Comparison of ENCODE assay signal across 18 mouse cellular contexts in genomic region chr11:75313834-75314233, GRCm38 (mm10). TPM values are rescaled to one million over a fixed set of nuclear protein-coding genes. Genes with fewer than 3 reads are reported as not detected.
DNase-seq lines count a peak whose midpoint lies in the region; ATAC-seq and TF ChIP-seq lines count a peak whose summit lies in the region.
"Had no signal": no experiment of that assay in that cellular context is flagged by ENCODE, and none has a peak within 500 bp of the region (broad histone marks: within the 10 kb centered on the region; RNA-seq: fewer than 3 reads in every experiment).

No protein-coding gene starts in this region.

- H3K4me1 ChIP-seq in MEL (ENCODE audit: control insufficient read depth in 1 of 2, insufficient read depth in 2 of 2, low read length in 2 of 2) = peaks cover 11 to 22% of the 10 kb centered on the region in 2 experiments
- H3K4me1 ChIP-seq in embryonic fibroblast, embryonic 13.5 days (ENCODE audit: control insufficient read depth, insufficient read depth, low read length) = 0 out of 2 replicates have a peak, but pooled peaks cover 5% of the 10 kb centered on the region
- peaks cover 0 to 3% of the 10 kb centered on the region in 2 experiments; a peak in 1 of 4 replicates for H3K4me1 ChIP-seq in liver, embryonic 14.5 days (replicated peaks; ENCODE audit: control insufficient read depth in 2 of 2, insufficient read depth in 2 of 2, low read length in 1 of 2)
- H3K4me1 ChIP-seq: stomach, embryonic 15.5 days had no signal

- no peak for TF ChIP-seq RAD21 in MEL (IDR thresholded peaks at IDR 0.05; ENCODE audit: low read depth, low read length)

- ATAC-seq in liver, embryonic 14.5 days (ENCODE audit: insufficient read depth) = peak; percentile 62
- ATAC-seq: midbrain, embryonic 13.5 days had no signal

- WGBS in liver, embryonic 14.5 days (ENCODE audit: insufficient replicate concordance) = 28% methylated on average over 8 of the region's 8 CpGs

- peak; percentile 99 for TF ChIP-seq EP300 in MEL (IDR thresholded peaks at IDR 0.05; ENCODE audit: low read depth in 1 of 2, low read length in 2 of 2)
- peak; percentile 34; the same call in 1 of the 2 replicates for TF ChIP-seq EP300 in liver, embryonic 14.5 days (IDR thresholded peaks at IDR 0.05; ENCODE audit: low read depth)

- no peaks in the 10 kb centered on the region for H3K79me2 ChIP-seq in MEL (ENCODE audit: control insufficient read depth, insufficient read depth, low read length, poor library complexity)

- no peak overlapping the region for H3K9ac ChIP-seq in MEL (ENCODE audit: control insufficient read depth, low read depth, low read length, poor library complexity, severe bottlenecking)
- H3K9ac ChIP-seq in liver, embryonic 14.5 days (replicated peaks) = no peak overlapping the region
- H3K9ac ChIP-seq: forebrain, embryonic 12.5 days; hindbrain, embryonic 14.5 days; midbrain, embryonic 13.5 days; neural tube, embryonic 12.5 days; stomach, embryonic 15.5 days had no signal

- H3K27ac ChIP-seq in layer of hippocampus, adult 2 months = peak overlapping the region; percentile 80
- peak overlapping the region; percentile 85 for H3K27ac ChIP-seq in MEL (ENCODE audit: control insufficient read depth, low read depth, low read length)
- peak overlapping the region; percentile 51; the same call in 1 of the 2 replicates for H3K27ac ChIP-seq in embryonic fibroblast, embryonic 13.5 days (ENCODE audit: insufficient read depth, low read length)
- no peak overlapping the region for H3K27ac ChIP-seq in liver, embryonic 14.5 days
- H3K27ac ChIP-seq: forebrain, embryonic 12.5 days; hindbrain, embryonic 14.5 days; midbrain, embryonic 13.5 days; neural tube, embryonic 12.5 days; stomach, embryonic 15.5 days had no signal

- no peak for TF ChIP-seq CTCF in layer of hippocampus, adult 2 months (conservative IDR thresholded peaks at IDR 0.05)
- TF ChIP-seq CTCF in MEL (IDR thresholded peaks at IDR 0.05 in 2 of 3, conservative IDR thresholded peaks at IDR 0.05 in 1 of 3; ENCODE audit: control insufficient read depth in 1 of 3, insufficient read depth in 1 of 3, low read depth in 2 of 3, low read length in 3 of 3, poor library complexity in 1 of 3, severe bottlenecking in 1 of 3) = no peak
- TF ChIP-seq CTCF in embryonic fibroblast, embryonic 13.5 days (IDR thresholded peaks at IDR 0.05; ENCODE audit: borderline replicate concordance, insufficient read depth, low read length) = no peak
- no peak for TF ChIP-seq CTCF in liver, embryonic 14.5 days (IDR thresholded peaks at IDR 0.05; ENCODE audit: low read depth)

- peak in 1 of 2 experiments; percentile 66 for DNase-seq in layer of hippocampus, adult 2 months (ENCODE audit: low spot score in 2 of 2)
- no peak for DNase-seq in layer of hippocampus, postnatal 10 days (ENCODE audit: low spot score in 2 of 2)
- DNase-seq in MEL (ENCODE audit: low read depth, low spot score) = peak; percentile 98
- peak; percentile 17 to 22 (median 20) for DNase-seq in liver, embryonic 14.5 days (ENCODE audit: low read depth in 3 of 3, low spot score in 3 of 3)
- no peak for DNase-seq in lung, postnatal 4 days
- no peak for DNase-seq in thymus, postnatal 36 days
- DNase-seq in cerebellum, adult 11-12 months = no peak
- DNase-seq: cerebellum, postnatal 10 days; heart, postnatal 10 days; kidney, adult 9 months; thymus, adult 2 months had no signal

- TF ChIP-seq POLR2A in MEL (IDR thresholded peaks at IDR 0.05; ENCODE audit: control insufficient read depth in 1 of 2, insufficient read depth in 1 of 2, low read depth in 1 of 2, low read length in 2 of 2, poor library complexity in 1 of 2) = no peak; a peak in 1 of 4 replicates
- TF ChIP-seq POLR2A in embryonic fibroblast, embryonic 13.5 days (IDR thresholded peaks at IDR 0.05; ENCODE audit: low read depth, low read length) = no peak

- H3K9me3 ChIP-seq in MEL (replicated peaks; ENCODE audit: insufficient read depth, low read length) = no peaks in the 10 kb centered on the region
- no peaks in the 10 kb centered on the region for H3K9me3 ChIP-seq in liver, embryonic 14.5 days (ENCODE audit: control insufficient read depth, low read length)
- H3K9me3 ChIP-seq: forebrain, embryonic 12.5 days; midbrain, embryonic 13.5 days; neural tube, embryonic 12.5 days; stomach, embryonic 15.5 days had no signal

- no peak overlapping the region for H3K4me3 ChIP-seq in layer of hippocampus, adult 2 months
- H3K4me3 ChIP-seq in MEL (ENCODE audit: control insufficient read depth in 1 of 2, insufficient read depth in 1 of 2, low read depth in 2 of 2, low read length in 2 of 2) = peak overlapping the region; percentile 27 to 33
- no peak overlapping the region for H3K4me3 ChIP-seq in embryonic fibroblast, embryonic 13.5 days (ENCODE audit: insufficient read depth, low read length)
- no peak overlapping the region for H3K4me3 ChIP-seq in liver, embryonic 14.5 days (ENCODE audit: insufficient read depth in 1 of 2, low read depth in 2 of 2, low read length in 2 of 2)
- H3K4me3 ChIP-seq: forebrain, embryonic 12.5 days; midbrain, embryonic 13.5 days; neural tube, embryonic 12.5 days; stomach, embryonic 15.5 days had no signal

- peaks cover 25 to 30% of the 10 kb centered on the region in 2 experiments for H3K36me3 ChIP-seq in MEL (ENCODE audit: control insufficient read depth in 1 of 2, insufficient read depth in 2 of 2, low read length in 2 of 2)
- peaks cover 76% of the 10 kb centered on the region for H3K36me3 ChIP-seq in liver, embryonic 14.5 days (replicated peaks; ENCODE audit: control insufficient read depth, insufficient read depth, low read depth)

- no peaks in the 10 kb centered on the region for H3K27me3 ChIP-seq in MEL (ENCODE audit: control insufficient read depth in 1 of 2, insufficient read depth in 2 of 2, low read length in 2 of 2)
- H3K27me3 ChIP-seq in liver, embryonic 14.5 days (ENCODE audit: control insufficient read depth, insufficient read depth, low read length) = no peaks in the 10 kb centered on the region
- H3K27me3 ChIP-seq: forebrain, embryonic 12.5 days; midbrain, embryonic 13.5 days; neural tube, embryonic 12.5 days; stomach, embryonic 15.5 days had no signal

- no peak overlapping the region for H3K4me2 ChIP-seq in liver, embryonic 14.5 days (ENCODE audit: low read depth)
- H3K4me2 ChIP-seq: forebrain, embryonic 12.5 days; heart, embryonic 11.5 days; hindbrain, embryonic 14.5 days; midbrain, embryonic 13.5 days; neural tube, embryonic 12.5 days; stomach, embryonic 15.5 days had no signal

TF ChIP-seq in MEL, 35 proteins besides CTCF, POLR2A, EP300 and RAD21 (continues in another document):
- TF ChIP-seq ELF1 (IDR thresholded peaks at IDR 0.05; ENCODE audit: low read depth, low read length) = peak; percentile 42; the same call in 1 of the 2 replicates
- no peak; the same call in 1 of the 2 replicates for TF ChIP-seq E2F4 (IDR thresholded peaks at IDR 0.05; ENCODE audit: borderline replicate concordance, low read depth, low read length)
- peak; percentile 93 for TF ChIP-seq MAFK (IDR thresholded peaks at IDR 0.05; ENCODE audit: borderline replicate concordance, low read depth, low read length)
- TF ChIP-seq USF1 (IDR thresholded peaks at IDR 0.05; ENCODE audit: low read depth, low read length) = peak; percentile 0; the same call in 1 of the 2 replicates
- peak; percentile 99 for TF ChIP-seq TCF12 (IDR thresholded peaks at IDR 0.05; ENCODE audit: low read depth, low read length)
- TF ChIP-seq CHD1 (IDR thresholded peaks at IDR 0.05; ENCODE audit: low read depth, low read length) = no peak
- peak; percentile 89 for TF ChIP-seq MAX (IDR thresholded peaks at IDR 0.05; ENCODE audit: low read length)
- peak; percentile 98 for TF ChIP-seq MXI1 (IDR thresholded peaks at IDR 0.05; ENCODE audit: low read depth, low read length)
- peak; percentile 72; the same call in 1 of the 2 replicates for TF ChIP-seq MAZ (IDR thresholded peaks at IDR 0.05; ENCODE audit: low read depth, low read length)
- peak; percentile 61 for TF ChIP-seq HCFC1 (IDR thresholded peaks at IDR 0.05; ENCODE audit: low read depth, low read length)
- TF ChIP-seq MYB (IDR thresholded peaks at IDR 0.05; ENCODE audit: low read depth, low read length) = peak; percentile 66; the same call in 1 of the 2 replicates
- TF ChIP-seq SIN3A (IDR thresholded peaks at IDR 0.05; ENCODE audit: low read length) = peak; percentile 99
- TF ChIP-seq UBTF (IDR thresholded peaks at IDR 0.05; ENCODE audit: borderline replicate concordance, insufficient read depth, low read depth, low read length) = no peak
- no peak for TF ChIP-seq POLR2AphosphoS5 (IDR thresholded peaks at IDR 0.05; ENCODE audit: borderline replicate concordance, low read depth, low read length)
- peak; percentile 50; the same call in 1 of the 2 replicates for TF ChIP-seq JUND (IDR thresholded peaks at IDR 0.05; ENCODE audit: low read depth, low read length)
- peak; percentile 99 for TF ChIP-seq GATA1 (IDR thresholded peaks at IDR 0.05; ENCODE audit: low read depth, low read length)
- TF ChIP-seq ZKSCAN1 (IDR thresholded peaks at IDR 0.05; ENCODE audit: low read depth, low read length) = no peak
- TF ChIP-seq MYC (IDR thresholded peaks at IDR 0.05; ENCODE audit: low read depth, low read length) = peak; percentile 96
- peak; percentile 91 for TF ChIP-seq POLR2AphosphoS2 (IDR thresholded peaks at IDR 0.05; ENCODE audit: low read length)
- TF ChIP-seq TAL1 (IDR thresholded peaks at IDR 0.05; ENCODE audit: low read length) = peak; percentile 98

RNA-seq across cellular contexts. Expression of gene Rpa1, which starts 34.3 kb away (rescaled TPM):
- total RNA-seq in layer of hippocampus, adult 2 months (2021) = 10 to 100 TPM; 64.1 to 67.0 TPM
- total RNA-seq in layer of hippocampus, postnatal 10 days (2021) = 10 to 100 TPM; 55.2 to 61.9 TPM
- total RNA-seq in MEL (2012; rRNA removed) = 242 and 267 TPM in 2 replicates
- polyA plus RNA-seq in MEL (2012; ENCODE audit: insufficient read depth in 1 of 2, insufficient read length in 2 of 2, low read depth in 1 of 2, low replicate concordance in 2 of 2, missing spikeins in 1 of 2) = 100 to 1,000 TPM; 179 to 481 TPM
- polyA plus RNA-seq in embryonic fibroblast, embryonic 13.5 days (2011; ENCODE audit: insufficient read length, low read depth, missing spikeins) = 98.3 and 104 TPM in 2 replicates
- 29.6 and 55.3 TPM in 2 replicates for polyA plus RNA-seq in liver, embryonic 14.5 days (2012; rRNA removed)
- 93.2 and 102 TPM in 2 replicates for polyA plus RNA-seq in liver, embryonic 14.5 days (2014; fragmentation: Nextera tagmentation; extraction: Ambion mirVana)

RNA-seq across cellular contexts. Expression of gene Smyd4, which starts 34.4 kb away (rescaled TPM):
- total RNA-seq in layer of hippocampus, adult 2 months (2021) = 10 to 100 TPM; 14.9 to 16.7 TPM
- total RNA-seq in layer of hippocampus, postnatal 10 days (2021) = 10 to 100 TPM; 13.2 to 13.7 TPM
- 11.4 and 12.8 TPM in 2 replicates for total RNA-seq in MEL (2012; rRNA removed)
- 1 to 10 TPM in 1 of 2 experiments, not detected in 1; 9.6 TPM for polyA plus RNA-seq in MEL (2012; ENCODE audit: insufficient read depth in 1 of 2, insufficient read length in 2 of 2, low read depth in 1 of 2, low replicate concordance in 2 of 2, missing spikeins in 1 of 2)
- polyA plus RNA-seq in embryonic fibroblast, embryonic 13.5 days (2011; ENCODE audit: insufficient read length, low read depth, missing spikeins) = 6.5 and 7.3 TPM in 2 replicates
- 1.8 and 2.2 TPM in 2 replicates for polyA plus RNA-seq in liver, embryonic 14.5 days (2012; rRNA removed)
- polyA plus RNA-seq in liver, embryonic 14.5 days (2014; fragmentation: Nextera tagmentation; extraction: Ambion mirVana) = 2.7 and 3.1 TPM in 2 replicates

Comparison
In these comparisons a context has a peak if more than half of its experiments do, and no peak if none do; other contexts are left out.
1. DNase-seq: peak in MEL (single experiment) and liver, embryonic 14.5 days (3 of 3); none in layer of hippocampus, postnatal 10 days (0 of 2), lung, postnatal 4 days (0 of 2), thymus, postnatal 36 days (0 of 2) and cerebellum, adult 11-12 months (single experiment).
2. H3K4me3 ChIP-seq: peak in MEL (2 of 2); none in layer of hippocampus, adult 2 months (single experiment), embryonic fibroblast, embryonic 13.5 days (single experiment) and liver, embryonic 14.5 days (0 of 2).